Comparison of ENCODE assay signal across 32 mouse cellular contexts in the genomic region with DNA sequence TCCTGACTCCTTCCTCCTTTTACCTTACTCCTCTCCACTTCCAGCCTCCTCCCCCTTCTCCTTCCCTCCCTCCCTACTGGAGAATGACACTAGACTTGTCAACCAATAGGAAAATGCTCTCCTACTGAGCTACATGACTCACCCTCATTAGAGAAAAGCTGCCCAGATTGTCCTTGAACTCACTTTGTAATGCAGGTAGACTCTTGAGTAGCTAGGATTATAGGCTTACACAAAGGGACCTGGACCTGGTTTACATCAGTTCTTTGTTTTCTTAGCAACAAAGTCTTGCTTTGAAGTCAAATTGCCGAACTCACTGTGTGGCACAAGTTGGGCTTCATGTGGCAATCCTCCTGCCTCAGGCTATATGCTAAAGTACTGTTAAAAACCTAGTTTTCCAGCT. TPM values are rescaled to one million over a fixed set of nuclear protein-coding genes. Genes with fewer than 3 reads are reported as not detected.
DNase-seq lines count a peak whose midpoint lies in the region; ATAC-seq and TF ChIP-seq lines count a peak whose summit lies in the region.
"Had no signal": no experiment of that assay in that cellular context is flagged by ENCODE, and none has a peak within 500 bp of the region (broad histone marks: within the 10 kb centered on the region; RNA-seq: fewer than 3 reads in every experiment).

No protein-coding gene starts in this region.

- no peak for TF ChIP-seq EP300 in ES-Bruce4 (IDR thresholded peaks at IDR 0.05; ENCODE audit: insufficient read depth, low read depth, low read length)

- peak; percentile 98 for DNase-seq in R1 (ENCODE audit: low read depth, low spot score)
- peak; percentile 88 for DNase-seq in fat pad, adult 2 months (ENCODE audit: extremely low read depth, low read depth, low spot score)
- DNase-seq in c-Kit-positive CD71-positive TER-119-positive erythroid progenitor cells, embryonic 14.5 days (ENCODE audit: low spot score) = no peak
- DNase-seq in kidney, postnatal 36 days = no peak
- DNase-seq: adrenal gland, postnatal 10 days; adrenal gland, postnatal 36 days; B cell, adult 2 months; cerebellum, adult 11 months; cerebellum, adult 2 months; cerebellum, adult 9-11 months; cerebellum, postnatal 25 days; gastrocnemius, postnatal 10 days; heart, adult 18-20 months; heart, postnatal 10 days; heart, postnatal 36 days; kidney, adult 18-20 months had no signal

- no peak for TF ChIP-seq CTCF in ES-Bruce4 (IDR thresholded peaks at IDR 0.05; ENCODE audit: low read depth, low read length)

- no peak overlapping the region for H3K4me2 ChIP-seq in midbrain, embryonic 15.5 days
- H3K4me2 ChIP-seq: embryonic facial prominence, embryonic 12.5 days; embryonic facial prominence, embryonic 15.5 days; forebrain, embryonic 12.5 days; forebrain, embryonic 15.5 days; heart, embryonic 12.5 days; heart, embryonic 15.5 days; hindbrain, embryonic 14.5 days had no signal

- peak overlapping the region; percentile 89 for H3K27ac ChIP-seq in ES-Bruce4 (ENCODE audit: insufficient read depth, low read length)
- H3K27ac ChIP-seq in midbrain, embryonic 15.5 days = no peak overlapping the region
- H3K27ac ChIP-seq: embryonic facial prominence, embryonic 12.5 days; embryonic facial prominence, embryonic 15.5 days; forebrain, embryonic 12.5 days; forebrain, embryonic 15.5 days; heart, embryonic 15.5 days; hindbrain, embryonic 10.5 days; hindbrain, embryonic 14.5 days; hindbrain, postnatal 0 days had no signal

- H3K9ac ChIP-seq in ES-Bruce4 (ENCODE audit: low read depth, poor library complexity, severe bottlenecking) = no peak overlapping the region
- H3K9ac ChIP-seq in midbrain, embryonic 15.5 days = no peak overlapping the region
- H3K9ac ChIP-seq: embryonic facial prominence, embryonic 12.5 days; embryonic facial prominence, embryonic 15.5 days; forebrain, embryonic 12.5 days; forebrain, embryonic 15.5 days; heart, embryonic 12.5 days; heart, embryonic 15.5 days; hindbrain, embryonic 14.5 days had no signal

- 41% methylated on average over 1 of the region's 1 CpGs for WGBS in midbrain, embryonic 15.5 days

- TF ChIP-seq POLR2A in ES-Bruce4 (IDR thresholded peaks at IDR 0.05; ENCODE audit: insufficient read depth, low read length) = no peak

- ATAC-seq in midbrain, embryonic 15.5 days (replicated peaks) = no peak
- ATAC-seq: forebrain, embryonic 15.5 days; hindbrain, postnatal 0 days; inflammation-experienced regulatory T-cells, adult 6 months; intestine, embryonic 16.5 days; Patski had no signal

- no peaks in the 10 kb centered on the region for H3K36me3 ChIP-seq in ES-Bruce4 (ENCODE audit: control insufficient read depth, insufficient read depth, low read length, poor library complexity, severe bottlenecking)
- no peaks in the 10 kb centered on the region for H3K36me3 ChIP-seq in midbrain, embryonic 15.5 days (replicated peaks)
- H3K36me3 ChIP-seq: embryonic facial prominence, embryonic 12.5 days; embryonic facial prominence, embryonic 15.5 days; forebrain, embryonic 12.5 days; forebrain, embryonic 15.5 days; G1E; heart, embryonic 15.5 days; hindbrain, embryonic 10.5 days had no signal

- no peaks in the 10 kb centered on the region for H3K27me3 ChIP-seq in ES-Bruce4 (ENCODE audit: control insufficient read depth, insufficient read depth, low read length, poor library complexity, severe bottlenecking)
- no peaks in the 10 kb centered on the region for H3K27me3 ChIP-seq in midbrain, embryonic 15.5 days (replicated peaks)
- H3K27me3 ChIP-seq: CH12.LX; embryonic facial prominence, embryonic 12.5 days; embryonic facial prominence, embryonic 15.5 days; forebrain, embryonic 12.5 days; forebrain, embryonic 15.5 days; heart, embryonic 12.5 days; heart, embryonic 15.5 days; Patski had no signal

- no peaks in the 10 kb centered on the region for H3K9me3 ChIP-seq in ES-Bruce4 (replicated peaks; ENCODE audit: control insufficient read depth, insufficient read depth, low read length, poor library complexity, severe bottlenecking)
- no peaks in the 10 kb centered on the region for H3K9me3 ChIP-seq in midbrain, embryonic 15.5 days
- H3K9me3 ChIP-seq: embryonic facial prominence, embryonic 12.5 days; embryonic facial prominence, embryonic 15.5 days; forebrain, embryonic 12.5 days; forebrain, embryonic 15.5 days; G1E; heart, embryonic 12.5 days; heart, embryonic 15.5 days; hindbrain, embryonic 10.5 days had no signal

- no peak overlapping the region for H3K4me3 ChIP-seq in ES-Bruce4 (ENCODE audit: low read depth, low read length)
- no peak overlapping the region for H3K4me3 ChIP-seq in midbrain, embryonic 15.5 days
- H3K4me3 ChIP-seq: embryonic facial prominence, embryonic 12.5 days; embryonic facial prominence, embryonic 15.5 days; forebrain, embryonic 12.5 days; forebrain, embryonic 15.5 days; heart, embryonic 12.5 days; heart, embryonic 15.5 days; hindbrain, embryonic 10.5 days had no signal

- no peaks in the 10 kb centered on the region for H3K4me1 ChIP-seq in ES-Bruce4 (ENCODE audit: control insufficient read depth, insufficient read depth, low read length)
- no peaks in the 10 kb centered on the region for H3K4me1 ChIP-seq in midbrain, embryonic 15.5 days
- H3K4me1 ChIP-seq: embryonic facial prominence, embryonic 12.5 days; embryonic facial prominence, embryonic 15.5 days; forebrain, embryonic 12.5 days; forebrain, embryonic 15.5 days; heart, embryonic 15.5 days; hindbrain, embryonic 10.5 days had no signal

RNA-seq across cellular contexts. Expression of a gene that starts 12.8 kb away (rescaled TPM):
- polyA plus RNA-seq in ES-Bruce4 (2011; ENCODE audit: insufficient read depth, insufficient read length, low read depth, missing spikeins) = 43.2 and 47.4 TPM in 2 replicates
- polyA plus RNA-seq in midbrain, embryonic 15.5 days (2015; fragmentation: Nextera tagmentation; extraction: Ambion mirVana) = 76.3 and 86.7 TPM in 2 replicates

RNA-seq across cellular contexts. Expression of a gene that starts 12.8 kb away (rescaled TPM):
- polyA plus RNA-seq in ES-Bruce4 (2011; ENCODE audit: insufficient read depth, insufficient read length, low read depth, missing spikeins) = 178 and 183 TPM in 2 replicates
- 89.7 and 95.1 TPM in 2 replicates for polyA plus RNA-seq in midbrain, embryonic 15.5 days (2015; fragmentation: Nextera tagmentation; extraction: Ambion mirVana)

Comparison
In these comparisons a context has a peak if more than half of its experiments do, and no peak if none do; other contexts are left out.
1. DNase-seq: peak in R1 (single experiment) and fat pad, adult 2 months (single experiment); none in c-Kit-positive CD71-positive TER-119-positive erythroid progenitor cells, embryonic 14.5 days (single experiment) and kidney, postnatal 36 days (0 of 2).